Mouse (Mus musculus): ENCODE data around the gene Clk2. TPM values are rescaled to one million over a fixed set of nuclear protein-coding genes. Genes with fewer than 3 reads are reported as not detected.

Gene Clk2
- polyA plus RNA-seq, 1 experiment, result 79.4 TPM

GRCm38 (mm10) chr3:89188478-89188875, 23.9 kb downstream of the Clk2 start:
- Histone ChIP-seq H3K4me1 (ENCODE audit: control insufficient read depth, insufficient read depth, low read length) (peaks cover 2% of the 10 kb centered on the region), H3K4me3 (ENCODE audit: low read depth, low read length) (peak overlapping the region; percentile 34; the same call in 1 of the 2 replicates), H3K27ac (ENCODE audit: insufficient read depth, low read length) (no peak overlapping the region), H3K27me3 (ENCODE audit: control insufficient read depth, insufficient read depth, low read length, poor library complexity, severe bottlenecking) (no peaks in the 10 kb centered on the region), H3K9me3 (replicated peaks; ENCODE audit: control insufficient read depth, insufficient read depth, low read length, poor library complexity, severe bottlenecking) (no peaks in the 10 kb centered on the region), H3K9ac (ENCODE audit: low read depth, poor library complexity, severe bottlenecking) (peak overlapping the region; percentile 7), H3K36me3 (ENCODE audit: control insufficient read depth, insufficient read depth, low read length, poor library complexity, severe bottlenecking) (no peaks in the 10 kb centered on the region)
- TF ChIP-seq CTCF (IDR thresholded peaks at IDR 0.05; ENCODE audit: low read depth, low read length) (no peak), POLR2A (IDR thresholded peaks at IDR 0.05; ENCODE audit: insufficient read depth, low read length) (no peak), EP300 (IDR thresholded peaks at IDR 0.05; ENCODE audit: insufficient read depth, low read depth, low read length) (no peak)

DNA sequence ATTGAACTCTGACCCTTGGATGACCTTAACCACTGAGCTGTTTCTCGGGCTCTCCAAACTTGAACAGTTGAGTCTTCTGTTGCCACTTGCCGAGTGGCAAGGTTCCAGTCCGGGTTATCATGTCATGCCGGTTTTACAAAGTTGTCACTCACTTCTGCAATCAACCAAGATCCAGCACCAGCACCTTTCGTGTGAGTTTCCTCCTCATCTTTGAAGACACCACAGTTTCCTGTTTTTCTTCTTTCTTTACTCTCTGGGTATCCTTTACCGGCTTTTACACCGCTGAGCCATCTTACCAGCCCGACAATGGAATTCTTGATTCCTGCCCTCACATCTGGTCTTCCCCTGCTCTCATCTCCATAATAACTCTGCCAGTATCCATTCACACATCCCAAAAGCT, 25.8 kb downstream of the Clk2 start:
- Histone ChIP-seq H3K27ac (ENCODE audit: insufficient read depth, low read length) (no peak overlapping the region), H3K9ac (ENCODE audit: low read depth, poor library complexity, severe bottlenecking) (no peak overlapping the region), H3K4me3 (ENCODE audit: low read depth, low read length) (no peak overlapping the region), H3K4me1 (ENCODE audit: control insufficient read depth, insufficient read depth, low read length) (no peaks in the 10 kb centered on the region), H3K9me3 (replicated peaks; ENCODE audit: control insufficient read depth, insufficient read depth, low read length, poor library complexity, severe bottlenecking) (no peaks in the 10 kb centered on the region), H3K27me3 (ENCODE audit: control insufficient read depth, insufficient read depth, low read length, poor library complexity, severe bottlenecking) (no peaks in the 10 kb centered on the region), H3K36me3 (ENCODE audit: control insufficient read depth, insufficient read depth, low read length, poor library complexity, severe bottlenecking) (no peaks in the 10 kb centered on the region)
- no peak for TF ChIP-seq POLR2A (IDR thresholded peaks at IDR 0.05; ENCODE audit: insufficient read depth, low read length)
- no peak for TF ChIP-seq CTCF (IDR thresholded peaks at IDR 0.05; ENCODE audit: low read depth, low read length)
- TF ChIP-seq EP300 (IDR thresholded peaks at IDR 0.05; ENCODE audit: insufficient read depth, low read depth, low read length), result no peak

- H3K9ac ChIP-seq (ENCODE audit: low read depth, poor library complexity, severe bottlenecking), result no peak overlapping the region
- H3K27ac ChIP-seq (ENCODE audit: insufficient read depth, low read length), result no peak overlapping the region
- H3K9me3 ChIP-seq (replicated peaks; ENCODE audit: control insufficient read depth, insufficient read depth, low read length, poor library complexity, severe bottlenecking), result no peaks in the 10 kb centered on the region
- no peaks in the 10 kb centered on the region; the same call in 1 of the 2 replicates for H3K27me3 ChIP-seq (ENCODE audit: control insufficient read depth, insufficient read depth, low read length, poor library complexity, severe bottlenecking)
- H3K36me3 ChIP-seq (ENCODE audit: control insufficient read depth, insufficient read depth, low read length, poor library complexity, severe bottlenecking), result no peaks in the 10 kb centered on the region
- no peaks in the 10 kb centered on the region for H3K4me1 ChIP-seq (ENCODE audit: control insufficient read depth, insufficient read depth, low read length)
- no peak overlapping the region for H3K4me3 ChIP-seq (ENCODE audit: low read depth, low read length)
- no peak for TF ChIP-seq POLR2A (IDR thresholded peaks at IDR 0.05; ENCODE audit: insufficient read depth, low read length)
- TF ChIP-seq EP300 (IDR thresholded peaks at IDR 0.05; ENCODE audit: insufficient read depth, low read depth, low read length), result no peak
- no peak for TF ChIP-seq CTCF (IDR thresholded peaks at IDR 0.05; ENCODE audit: low read depth, low read length)
These were observed 28.8 kb downstream of the Clk2 start for GRCm38 (mm10) chr3:89193351-89193750.

GRCm38 (mm10) chr3:89193853-89194252, 29.3 kb downstream of the Clk2 start:
- Histone ChIP-seq H3K27me3 (ENCODE audit: control insufficient read depth, insufficient read depth, low read length, poor library complexity, severe bottlenecking) (no peaks in the 10 kb centered on the region; the same call in 1 of the 2 replicates), H3K4me1 (ENCODE audit: control insufficient read depth, insufficient read depth, low read length) (no peaks in the 10 kb centered on the region), H3K36me3 (ENCODE audit: control insufficient read depth, insufficient read depth, low read length, poor library complexity, severe bottlenecking) (no peaks in the 10 kb centered on the region), H3K9ac (ENCODE audit: low read depth, poor library complexity, severe bottlenecking) (no peak overlapping the region), H3K27ac (ENCODE audit: insufficient read depth, low read length) (no peak overlapping the region), H3K9me3 (replicated peaks; ENCODE audit: control insufficient read depth, insufficient read depth, low read length, poor library complexity, severe bottlenecking) (no peaks in the 10 kb centered on the region), H3K4me3 (ENCODE audit: low read depth, low read length) (no peak overlapping the region)
- no peak for TF ChIP-seq CTCF (IDR thresholded peaks at IDR 0.05; ENCODE audit: low read depth, low read length)
- no peak for TF ChIP-seq EP300 (IDR thresholded peaks at IDR 0.05; ENCODE audit: insufficient read depth, low read depth, low read length)
- TF ChIP-seq POLR2A (IDR thresholded peaks at IDR 0.05; ENCODE audit: insufficient read depth, low read length), result no peak

GRCm38 (mm10) chr3:89195979-89196877, 31.6 kb downstream of the Clk2 start:
- no peaks in the 10 kb centered on the region for H3K9me3 ChIP-seq (replicated peaks; ENCODE audit: control insufficient read depth, insufficient read depth, low read length, poor library complexity, severe bottlenecking)
- peak overlapping the region; percentile 40; the same call in 1 of the 2 replicates for H3K27ac ChIP-seq (ENCODE audit: insufficient read depth, low read length)
- H3K4me3 ChIP-seq (ENCODE audit: low read depth, low read length), result peak overlapping the region; percentile 60
- TF ChIP-seq EP300 (IDR thresholded peaks at IDR 0.05; ENCODE audit: insufficient read depth, low read depth, low read length), result no peak
- TF ChIP-seq CTCF (IDR thresholded peaks at IDR 0.05; ENCODE audit: low read depth, low read length), result peak; percentile 41
- TF ChIP-seq POLR2A (IDR thresholded peaks at IDR 0.05; ENCODE audit: insufficient read depth, low read length), result peak; percentile 34
- H3K9ac ChIP-seq (ENCODE audit: low read depth, poor library complexity, severe bottlenecking), result peak overlapping the region; percentile 47; the same call in 1 of the 2 replicates
- no peaks in the 10 kb centered on the region for H3K4me1 ChIP-seq (ENCODE audit: control insufficient read depth, insufficient read depth, low read length)
- H3K36me3 ChIP-seq (ENCODE audit: control insufficient read depth, insufficient read depth, low read length, poor library complexity, severe bottlenecking), result no peaks in the 10 kb centered on the region
- H3K27me3 ChIP-seq (ENCODE audit: control insufficient read depth, insufficient read depth, low read length, poor library complexity, severe bottlenecking), result no peaks in the 10 kb centered on the region; the same call in 1 of the 2 replicates

DNA sequence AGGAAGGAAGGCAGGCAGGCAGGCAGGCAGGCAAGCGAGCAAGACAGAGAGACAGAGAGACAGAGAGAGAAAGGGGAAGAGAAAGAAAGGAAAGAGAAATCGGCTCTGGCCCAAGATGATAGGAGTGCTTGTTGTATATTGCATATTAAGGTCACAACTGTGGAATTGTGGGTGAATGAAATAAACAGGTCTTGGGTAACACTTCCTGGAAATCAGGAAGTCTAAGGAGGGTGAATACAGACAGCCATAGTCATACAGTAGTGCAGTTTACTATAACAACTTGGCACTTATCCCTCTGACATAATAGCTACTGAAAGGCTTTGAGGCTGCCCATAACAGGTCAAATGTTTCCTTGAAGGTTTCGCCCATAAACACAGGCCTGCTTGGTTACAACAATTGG, 35.2 kb downstream of the Clk2 start:
- no peak overlapping the region for H3K27ac ChIP-seq (ENCODE audit: insufficient read depth, low read length)

More for the DNA sequence above, 35.2 kb downstream of the Clk2 start:
- Histone ChIP-seq H3K27me3 (ENCODE audit: control insufficient read depth, insufficient read depth, low read length, poor library complexity, severe bottlenecking) (no peaks in the 10 kb centered on the region; the same call in 1 of the 2 replicates), H3K9ac (ENCODE audit: low read depth, poor library complexity, severe bottlenecking) (no peak overlapping the region), H3K4me3 (ENCODE audit: low read depth, low read length) (no peak overlapping the region), H3K9me3 (replicated peaks; ENCODE audit: control insufficient read depth, insufficient read depth, low read length, poor library complexity, severe bottlenecking) (no peaks in the 10 kb centered on the region), H3K36me3 (ENCODE audit: control insufficient read depth, insufficient read depth, low read length, poor library complexity, severe bottlenecking) (peaks cover 2% of the 10 kb centered on the region; the same call in 1 of the 2 replicates), H3K4me1 (ENCODE audit: control insufficient read depth, insufficient read depth, low read length) (no peaks in the 10 kb centered on the region)
- TF ChIP-seq CTCF (IDR thresholded peaks at IDR 0.05; ENCODE audit: low read depth, low read length), result no peak

All from ES-Bruce4 (cell line).